Mouse (Mus musculus): ENCODE results near the gene Dock9.

- no peak for TF ChIP-seq NRF1 (IDR thresholded peaks at IDR 0.05; ENCODE audit: low read depth, low read length)
- no peak for TF ChIP-seq CTCF (conservative IDR thresholded peaks at IDR 0.05 in 1 of 2, IDR thresholded peaks at IDR 0.05 in 1 of 2; ENCODE audit: low read depth in 2 of 2, low read length in 2 of 2)
- no peak for TF ChIP-seq USF1 (IDR thresholded peaks at IDR 0.05; ENCODE audit: low read depth, low read length)
- no peak for TF ChIP-seq POLR2A (IDR thresholded peaks at IDR 0.05; ENCODE audit: low read depth, low read length)
These were observed 191.2 kb downstream of the Dock9 start for GRCm38 (mm10) chr14:121606433-121606832.

Measured in CH12.LX (cell line).